Mouse (Mus musculus): Measurements from ENCODE around the gene Vangl2. TPM values are rescaled to one million over a fixed set of nuclear protein-coding genes. Genes with fewer than 3 reads are reported as not detected.
A peak's percentile ranks its signal among the peaks of the same experiment; 100 is the strongest.

Vangl2 gene
- polyA plus RNA-seq, 1 experiment from 2014 or later: 6.8 TPM

DNA sequence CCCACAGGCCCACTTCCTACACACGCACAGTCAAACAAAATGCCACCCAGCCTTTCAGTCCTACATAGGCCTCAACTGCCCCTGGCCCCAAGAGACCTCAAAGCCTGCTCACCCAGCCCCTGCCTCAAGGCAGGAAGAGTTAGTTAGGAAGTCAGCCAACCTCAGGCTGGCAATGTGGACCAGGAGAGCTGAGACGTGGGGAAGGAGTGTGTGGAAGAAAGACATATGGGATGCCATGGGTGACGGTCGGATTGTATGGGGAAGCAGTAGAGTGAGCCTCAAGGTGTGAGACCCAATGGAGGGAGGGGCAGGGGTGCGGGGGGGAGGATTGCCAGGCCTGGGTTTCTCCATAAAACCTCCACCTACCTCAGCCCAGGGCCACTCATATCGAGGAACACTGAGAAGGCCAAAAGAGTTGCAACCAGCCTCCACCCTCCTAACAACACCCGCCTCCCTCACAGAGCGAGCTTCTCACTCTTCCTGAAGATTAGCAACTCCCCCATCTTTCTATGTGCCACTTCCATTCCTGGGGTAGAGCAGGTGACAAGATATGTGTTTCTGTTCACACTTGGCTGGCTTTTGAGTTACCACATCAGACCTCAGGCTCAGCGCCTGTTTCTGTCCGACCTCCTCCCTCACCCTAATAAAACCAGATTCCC lies 8.3 kb downstream of the Vangl2 start:
- Histone ChIP-seq H3K4me2 (ENCODE audit: low read depth, low read length) (no peak overlapping the region), H3K27me3 (replicated peaks; ENCODE audit: control insufficient read depth, insufficient read depth, low read length) (no peaks in the 10 kb centered on the region), H3K4me3 (ENCODE audit: low read length) (no peak overlapping the region), H3K9me3 (ENCODE audit: control insufficient read depth, low read length) (no peaks in the 10 kb centered on the region), H3K9ac (ENCODE audit: low read depth, low read length) (no peak overlapping the region), H3K36me3 (ENCODE audit: control insufficient read depth, insufficient read depth, low read length) (no peaks in the 10 kb centered on the region), H3K27ac (ENCODE audit: low read length) (no peak overlapping the region), H3K4me1 (ENCODE audit: control insufficient read depth, insufficient read depth, low read length) (peaks cover 31% of the 10 kb centered on the region)
- WGBS: 76% methylated on average over 10 of the region's 10 CpGs
- ATAC-seq: no peak

DNA sequence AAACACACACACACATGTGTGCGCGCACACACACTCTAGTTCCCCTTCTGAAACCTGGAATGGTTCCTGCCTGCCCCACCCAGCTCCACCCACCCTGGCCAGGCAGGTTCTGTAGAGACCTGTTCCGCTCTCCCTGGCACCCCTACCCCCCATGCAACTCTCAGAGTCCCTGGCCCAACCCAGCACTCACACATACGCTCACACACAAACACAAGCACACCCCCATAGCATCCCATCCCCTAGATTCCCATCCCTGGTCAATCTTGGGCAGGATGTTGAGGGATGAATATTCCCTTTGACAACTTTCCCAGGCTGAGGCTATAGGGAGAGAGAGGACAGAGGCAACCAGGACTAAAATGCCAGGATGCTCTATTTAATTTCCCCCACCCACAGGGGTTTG lies 8.9 kb downstream of the Vangl2 start:
- ATAC-seq: peak; percentile 63
- H3K27me3 ChIP-seq (replicated peaks; ENCODE audit: control insufficient read depth, insufficient read depth, low read length): no peaks in the 10 kb centered on the region
- no peaks in the 10 kb centered on the region for H3K9me3 ChIP-seq (ENCODE audit: control insufficient read depth, low read length)
- peaks cover 26% of the 10 kb centered on the region for H3K4me1 ChIP-seq (ENCODE audit: control insufficient read depth, insufficient read depth, low read length)
- H3K9ac ChIP-seq (ENCODE audit: low read depth, low read length): no peak overlapping the region
- no peaks in the 10 kb centered on the region for H3K36me3 ChIP-seq (ENCODE audit: control insufficient read depth, insufficient read depth, low read length)
- H3K4me2 ChIP-seq (ENCODE audit: low read depth, low read length): no peak overlapping the region
- no peak overlapping the region for H3K27ac ChIP-seq (ENCODE audit: low read length)
- no peak overlapping the region for H3K4me3 ChIP-seq (ENCODE audit: low read length)
- WGBS: 79% methylated on average over 4 of the region's 4 CpGs

DNA sequence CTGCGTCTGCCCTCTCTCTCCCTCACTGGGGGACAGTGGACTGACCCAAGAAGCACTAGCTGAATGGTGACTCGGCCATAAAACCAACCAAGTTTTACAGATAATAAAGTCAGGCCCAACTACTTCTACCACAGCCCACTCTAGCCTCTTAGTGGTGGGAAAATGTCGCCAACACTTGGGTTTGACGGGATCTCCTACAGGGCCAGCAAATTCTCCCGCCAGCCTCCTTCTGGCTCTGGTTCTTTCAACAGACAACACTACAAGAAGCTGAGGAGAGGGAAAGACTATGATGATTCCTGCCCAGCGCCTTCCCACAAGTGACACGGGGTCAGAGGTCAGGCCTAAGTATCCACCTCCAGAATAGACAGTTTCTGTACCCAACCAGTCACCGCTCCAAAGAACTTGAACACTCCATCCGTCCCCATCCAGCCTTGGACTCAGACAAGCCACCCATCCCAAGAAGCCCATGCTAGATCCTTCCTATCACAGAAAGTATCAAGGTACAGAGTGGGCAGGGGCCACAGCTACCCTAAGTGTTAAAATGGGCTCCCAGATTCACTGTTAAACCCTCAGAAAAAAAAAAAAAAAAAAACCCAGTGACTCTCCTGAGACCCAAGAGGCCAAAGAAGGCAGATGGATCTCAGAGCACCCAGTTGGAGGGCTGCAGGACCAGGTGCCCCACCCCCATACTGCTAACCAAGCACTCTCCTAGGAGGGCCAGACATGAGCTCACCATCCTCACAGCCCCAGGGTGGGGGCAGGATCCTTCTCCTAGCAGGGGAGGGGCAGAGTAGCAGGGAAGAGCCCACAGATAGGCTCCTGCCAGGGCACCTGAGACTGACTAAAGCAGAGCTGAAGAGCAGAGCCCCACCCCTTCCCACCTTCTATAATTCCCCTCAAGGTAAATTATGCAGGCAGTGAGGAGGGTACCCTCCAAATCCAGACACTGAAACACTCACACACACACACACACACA lies 9.6 kb downstream of the Vangl2 start:
- no peaks in the 10 kb centered on the region for H3K9me3 ChIP-seq (ENCODE audit: control insufficient read depth, low read length)
- no peak overlapping the region for H3K4me3 ChIP-seq (ENCODE audit: low read length)
- H3K27me3 ChIP-seq (replicated peaks; ENCODE audit: control insufficient read depth, insufficient read depth, low read length): no peaks in the 10 kb centered on the region
- peak; percentile 72 for ATAC-seq
- H3K4me1 ChIP-seq (ENCODE audit: control insufficient read depth, insufficient read depth, low read length): peaks cover 24% of the 10 kb centered on the region
- no peak overlapping the region for H3K27ac ChIP-seq (ENCODE audit: low read length)
- no peaks in the 10 kb centered on the region for H3K36me3 ChIP-seq (ENCODE audit: control insufficient read depth, insufficient read depth, low read length)
- H3K9ac ChIP-seq (ENCODE audit: low read depth, low read length): no peak overlapping the region
- 83% methylated on average over 9 of the region's 9 CpGs for WGBS
- no peak overlapping the region for H3K4me2 ChIP-seq (ENCODE audit: low read depth, low read length)

DNA sequence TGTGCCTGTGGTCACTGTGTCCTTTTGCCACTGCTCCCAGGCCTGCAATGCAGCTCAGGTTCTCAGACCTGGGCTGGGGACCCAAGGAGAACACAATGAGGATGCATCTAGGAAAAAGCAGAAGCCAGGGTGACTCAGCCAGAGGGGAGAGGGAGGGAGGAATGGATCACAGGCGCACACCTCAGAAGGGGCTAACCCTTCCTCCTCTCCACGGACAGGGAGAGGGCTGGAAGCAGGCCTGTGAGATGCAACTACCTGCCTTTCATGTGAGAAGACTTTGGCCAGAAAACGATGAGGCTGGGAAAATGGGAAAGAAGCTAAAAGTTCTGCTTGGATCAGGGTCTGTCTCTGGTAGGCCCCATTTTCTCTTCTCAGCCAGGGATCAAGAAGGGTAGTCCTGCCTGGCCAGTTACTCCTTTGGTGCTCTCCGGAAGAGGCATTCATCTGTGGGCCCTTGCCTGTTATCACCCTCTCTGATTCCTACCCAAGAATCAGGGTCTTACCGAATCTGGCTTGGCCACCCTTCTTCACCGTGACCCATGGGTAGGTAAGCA lies 10.7 kb downstream of the Vangl2 start:
- peaks cover 24% of the 10 kb centered on the region for H3K4me1 ChIP-seq (ENCODE audit: control insufficient read depth, insufficient read depth, low read length)
- 73% methylated on average over 6 of the region's 6 CpGs for WGBS
- no peak overlapping the region for H3K4me3 ChIP-seq (ENCODE audit: low read length)
- no peaks in the 10 kb centered on the region for H3K9me3 ChIP-seq (ENCODE audit: control insufficient read depth, low read length)
- H3K27ac ChIP-seq (ENCODE audit: low read length): no peak overlapping the region
- no peak overlapping the region for H3K4me2 ChIP-seq (ENCODE audit: low read depth, low read length)
- no peak for ATAC-seq
- no peaks in the 10 kb centered on the region for H3K36me3 ChIP-seq (ENCODE audit: control insufficient read depth, insufficient read depth, low read length)
- no peaks in the 10 kb centered on the region for H3K27me3 ChIP-seq (replicated peaks; ENCODE audit: control insufficient read depth, insufficient read depth, low read length)
- no peak overlapping the region for H3K9ac ChIP-seq (ENCODE audit: low read depth, low read length)

DNA sequence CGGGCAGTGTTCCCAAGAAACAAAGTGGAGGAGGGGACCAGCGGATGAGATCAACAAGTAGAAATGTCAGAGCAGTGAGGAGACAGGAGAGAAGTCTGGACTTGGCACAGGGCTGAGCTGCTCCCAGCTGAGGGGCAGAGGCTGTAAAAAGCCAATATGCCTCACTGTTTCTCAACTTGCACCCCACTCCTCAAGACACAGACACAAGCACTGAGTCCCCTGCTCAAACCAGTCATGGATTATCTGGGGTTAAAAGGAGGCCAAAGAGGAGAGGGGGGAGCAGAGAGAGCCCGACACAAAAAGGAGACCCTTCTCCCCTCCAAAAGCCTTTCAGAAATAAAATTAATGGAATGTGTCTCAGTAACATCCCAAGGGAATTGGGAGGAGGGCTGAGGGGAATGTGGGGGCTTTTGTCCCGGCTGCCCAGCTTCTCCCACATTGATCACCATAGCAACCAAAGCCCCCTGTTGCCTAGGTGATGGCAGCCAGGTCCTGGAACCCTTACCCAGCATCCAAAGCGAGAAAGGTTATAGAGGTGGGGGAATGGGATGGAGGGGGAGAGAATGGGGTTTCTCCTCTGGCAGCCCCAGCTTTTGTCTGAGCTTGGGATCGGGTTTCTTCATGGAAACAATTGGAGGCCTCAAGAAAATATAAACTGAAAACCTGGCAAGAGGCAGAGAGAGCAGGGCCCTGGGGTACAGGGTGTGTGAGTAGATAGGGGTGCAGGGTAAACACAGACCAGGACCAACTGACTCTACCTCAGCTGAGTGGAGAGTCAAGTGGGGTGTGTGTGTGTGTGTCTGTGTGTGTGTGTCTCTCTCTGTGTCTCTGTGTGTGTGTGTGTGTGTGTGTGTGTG lies 11.4 kb downstream of the Vangl2 start:
- no peak overlapping the region for H3K27ac ChIP-seq (ENCODE audit: low read length)
- peaks cover 24% of the 10 kb centered on the region for H3K4me1 ChIP-seq (ENCODE audit: control insufficient read depth, insufficient read depth, low read length)
- no peaks in the 10 kb centered on the region for H3K9me3 ChIP-seq (ENCODE audit: control insufficient read depth, low read length)
- ATAC-seq: no peak
- no peaks in the 10 kb centered on the region for H3K36me3 ChIP-seq (ENCODE audit: control insufficient read depth, insufficient read depth, low read length)
- no peak overlapping the region for H3K4me3 ChIP-seq (ENCODE audit: low read length)
- no peak overlapping the region for H3K9ac ChIP-seq (ENCODE audit: low read depth, low read length)
- no peak overlapping the region for H3K4me2 ChIP-seq (ENCODE audit: low read depth, low read length)
- no peaks in the 10 kb centered on the region for H3K27me3 ChIP-seq (replicated peaks; ENCODE audit: control insufficient read depth, insufficient read depth, low read length)
- WGBS: 36% methylated on average over 6 of the region's 6 CpGs

DNA sequence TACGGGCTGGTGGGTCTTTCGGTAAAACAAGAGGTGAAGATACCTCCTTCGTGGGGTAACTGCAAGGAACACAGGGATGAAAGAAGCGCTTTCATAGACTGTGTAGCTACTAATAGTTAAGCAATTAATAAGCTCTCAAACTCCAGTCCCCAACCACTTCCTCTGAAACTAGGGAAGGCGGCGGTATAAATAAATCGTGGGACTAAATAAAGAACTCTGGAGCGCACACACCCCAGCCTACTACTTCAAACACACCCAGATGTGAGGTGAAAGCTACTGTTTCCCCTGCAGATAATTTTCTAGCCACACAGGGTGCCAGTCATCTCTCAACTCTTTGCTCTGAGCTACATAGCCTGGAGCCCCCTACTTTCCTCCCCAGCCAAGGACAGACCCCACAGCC lies 12.2 kb downstream of the Vangl2 start:
- Histone ChIP-seq H3K27ac (ENCODE audit: low read length) (no peak overlapping the region), H3K4me3 (ENCODE audit: low read length) (no peak overlapping the region), H3K4me2 (ENCODE audit: low read depth, low read length) (no peak overlapping the region), H3K9me3 (ENCODE audit: control insufficient read depth, low read length) (no peaks in the 10 kb centered on the region), H3K4me1 (ENCODE audit: control insufficient read depth, insufficient read depth, low read length) (peaks cover 24% of the 10 kb centered on the region), H3K36me3 (ENCODE audit: control insufficient read depth, insufficient read depth, low read length) (no peaks in the 10 kb centered on the region), H3K9ac (ENCODE audit: low read depth, low read length) (no peak overlapping the region), H3K27me3 (replicated peaks; ENCODE audit: control insufficient read depth, insufficient read depth, low read length) (no peaks in the 10 kb centered on the region)
- no peak for ATAC-seq
- WGBS: 69% methylated on average over 8 of the region's 8 CpGs

DNA sequence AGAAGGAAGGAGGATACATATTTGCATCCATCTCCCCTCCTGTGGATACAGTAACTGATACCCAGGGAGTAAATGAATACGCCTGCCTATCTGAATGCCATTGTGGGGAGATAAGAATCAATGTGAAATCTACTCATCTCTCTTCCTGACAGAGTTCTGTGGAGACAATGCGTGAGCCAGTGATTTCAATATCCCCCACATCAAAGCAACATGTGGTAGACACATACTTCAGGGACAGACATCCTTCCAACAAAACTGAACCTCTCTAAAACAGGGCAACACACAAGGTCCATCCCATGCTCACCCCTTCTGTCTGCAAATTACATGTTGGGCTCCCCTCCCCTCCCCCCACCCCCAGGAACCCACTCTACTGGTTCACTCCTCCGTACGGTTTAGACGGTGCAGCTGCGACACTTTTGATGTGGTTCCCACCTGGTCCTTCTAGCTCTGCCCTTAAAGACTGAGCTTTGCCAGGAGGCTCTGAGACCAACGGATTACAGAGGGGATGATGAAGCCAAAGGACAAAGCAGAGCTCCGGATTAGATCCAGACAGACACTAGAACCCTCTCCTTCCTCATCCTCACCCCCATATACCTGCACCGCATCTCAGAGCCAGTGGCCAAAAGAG lies 12.8 kb downstream of the Vangl2 start:
- WGBS: 67% methylated on average over 9 of the region's 9 CpGs
- H3K4me1 ChIP-seq (ENCODE audit: control insufficient read depth, insufficient read depth, low read length): peaks cover 24% of the 10 kb centered on the region
- H3K4me3 ChIP-seq (ENCODE audit: low read length): no peak overlapping the region
- no peak overlapping the region for H3K27ac ChIP-seq (ENCODE audit: low read length)
- no peaks in the 10 kb centered on the region for H3K36me3 ChIP-seq (ENCODE audit: control insufficient read depth, insufficient read depth, low read length)
- no peaks in the 10 kb centered on the region for H3K27me3 ChIP-seq (replicated peaks; ENCODE audit: control insufficient read depth, insufficient read depth, low read length)
- no peak overlapping the region for H3K9ac ChIP-seq (ENCODE audit: low read depth, low read length)
- H3K4me2 ChIP-seq (ENCODE audit: low read depth, low read length): no peak overlapping the region
- no peaks in the 10 kb centered on the region for H3K9me3 ChIP-seq (ENCODE audit: control insufficient read depth, low read length)
- no peak for ATAC-seq

DNA sequence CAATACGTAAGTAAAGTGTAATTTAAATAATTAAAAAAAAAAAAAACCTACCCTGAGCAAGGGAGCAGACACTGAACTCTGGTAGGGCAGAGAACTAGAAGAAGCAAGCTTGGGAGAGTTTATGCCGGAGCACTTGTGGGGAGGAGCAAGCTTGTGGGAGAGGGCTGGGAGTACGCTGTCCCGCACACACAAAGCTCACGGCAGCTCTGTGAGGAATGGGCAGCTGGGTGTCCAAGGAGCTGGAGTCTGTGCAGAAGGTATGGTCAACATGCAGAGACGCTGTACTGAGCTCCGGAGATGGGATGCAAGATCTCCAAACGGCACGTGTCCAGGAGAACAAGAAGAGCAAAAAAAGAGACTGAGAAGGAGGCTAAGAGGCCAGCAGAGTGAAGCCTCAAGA lies 13.5 kb downstream of the Vangl2 start:
- peaks cover 3% of the 10 kb centered on the region for H3K36me3 ChIP-seq (ENCODE audit: control insufficient read depth, insufficient read depth, low read length)
- H3K4me1 ChIP-seq (ENCODE audit: control insufficient read depth, insufficient read depth, low read length): peaks cover 24% of the 10 kb centered on the region
- H3K27me3 ChIP-seq (replicated peaks; ENCODE audit: control insufficient read depth, insufficient read depth, low read length): no peaks in the 10 kb centered on the region
- no peak for ATAC-seq
- no peak overlapping the region for H3K4me3 ChIP-seq (ENCODE audit: low read length)
- no peak overlapping the region for H3K27ac ChIP-seq (ENCODE audit: low read length)
- H3K4me2 ChIP-seq (ENCODE audit: low read depth, low read length): no peak overlapping the region
- 72% methylated on average over 9 of the region's 9 CpGs for WGBS
- H3K9me3 ChIP-seq (ENCODE audit: control insufficient read depth, low read length): no peaks in the 10 kb centered on the region
- no peak overlapping the region for H3K9ac ChIP-seq (ENCODE audit: low read depth, low read length)
